Mouse (Mus musculus): ENCODE measurements around the gene Fto. TPM values are rescaled to one million over a fixed set of nuclear protein-coding genes. Genes with fewer than 3 reads are reported as not detected.

Fto gene
- total RNA-seq, 2 experiments from 2014 or later = 95.4 to 98.1 TPM

DNA sequence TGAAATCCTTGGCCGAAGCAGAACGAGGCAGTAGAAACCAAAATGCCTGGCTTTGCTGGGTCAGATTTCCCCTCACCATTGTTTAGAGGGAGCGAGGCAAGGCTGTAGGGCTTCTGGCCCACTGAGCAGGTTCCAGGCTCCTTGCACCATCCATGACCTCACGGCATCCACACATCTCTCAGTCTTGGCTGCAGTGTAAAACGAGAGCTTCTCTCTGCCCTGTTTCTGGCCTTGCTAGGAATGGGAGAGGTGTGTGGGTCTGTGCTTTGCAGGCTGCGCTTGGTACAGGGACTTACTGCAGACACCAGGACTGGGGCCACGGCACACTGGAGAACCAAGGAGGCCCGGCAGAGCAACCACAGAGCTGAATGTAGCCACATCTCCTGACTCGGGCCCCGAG, 132.2 kb downstream of the Fto start:
- DNase-seq (ENCODE audit: low spot score in 2 of 2) = no peak

DNA sequence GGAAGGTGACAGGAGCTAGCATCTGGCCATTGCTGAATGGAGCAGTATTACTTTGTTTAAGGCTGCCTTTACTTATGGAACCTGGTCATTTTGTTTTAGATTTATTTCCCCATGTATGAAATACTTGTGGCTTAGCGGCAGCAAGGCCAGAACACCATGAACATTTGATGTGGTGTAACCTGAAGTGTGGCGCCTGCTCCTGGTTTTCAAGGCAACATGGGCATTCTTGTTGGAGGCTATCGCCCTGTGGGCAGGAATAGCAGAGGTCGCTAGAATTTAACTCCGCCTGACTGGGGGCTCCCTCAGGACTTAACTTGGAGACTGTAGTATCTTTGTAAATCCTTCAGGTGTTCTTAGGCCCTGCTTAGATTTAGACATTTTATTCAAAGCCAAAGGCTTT, 132.7 kb downstream of the Fto start:
- no peak for DNase-seq (ENCODE audit: low spot score in 2 of 2)

DNA sequence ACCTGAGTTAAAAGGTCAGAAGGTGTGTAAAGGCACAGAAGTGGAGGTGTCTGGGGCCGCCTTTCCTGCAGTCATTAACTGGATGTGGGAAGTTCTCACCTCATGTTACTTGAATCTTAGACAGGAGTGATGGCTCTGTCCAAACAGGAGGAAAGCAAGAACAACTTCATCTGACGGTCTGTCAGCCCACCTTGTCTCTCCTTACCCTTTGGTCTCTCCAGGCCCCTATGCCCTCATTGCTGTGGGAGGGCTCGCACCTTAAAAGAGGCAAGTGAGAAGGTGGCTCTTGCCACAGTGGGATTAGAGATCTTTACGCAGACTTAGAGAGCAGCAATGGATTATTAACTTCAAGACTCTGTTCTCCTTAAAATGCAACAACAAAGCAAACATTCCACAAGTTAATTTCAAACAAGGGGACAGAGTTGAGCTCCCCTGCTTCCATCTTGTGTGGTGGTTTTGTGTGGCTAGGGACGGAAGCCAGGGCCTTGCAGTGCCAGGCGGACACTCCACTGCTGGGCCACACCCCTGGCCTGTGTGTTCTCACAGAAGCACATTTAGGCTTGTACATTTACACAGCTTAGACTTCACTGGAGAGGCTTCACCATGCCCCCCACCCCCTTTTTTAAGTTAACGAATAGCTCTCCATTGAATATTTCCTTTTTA, 135.5 kb downstream of the Fto start:
- no peak for DNase-seq (ENCODE audit: low spot score in 2 of 2)

DNA sequence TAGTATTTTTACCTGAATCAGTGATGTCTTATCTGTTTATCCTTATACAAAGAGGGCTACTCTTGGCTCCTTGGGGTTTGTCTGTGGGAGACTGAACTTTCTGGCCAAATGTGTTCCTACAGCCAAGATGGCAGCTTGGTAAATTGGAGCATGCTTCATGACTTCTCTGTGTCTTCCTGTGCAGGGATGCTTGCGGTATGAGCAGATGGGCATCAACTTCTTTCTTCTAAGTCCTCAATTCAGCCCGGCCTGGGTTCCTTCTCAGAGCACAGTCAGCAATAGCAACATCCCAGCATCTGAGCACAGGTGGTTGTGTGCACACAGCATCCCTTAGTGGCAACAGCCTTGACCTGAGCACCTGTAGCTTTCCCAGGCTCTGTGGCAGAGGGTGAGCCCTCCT, 141.6 kb downstream of the Fto start:
- no peak for DNase-seq (ENCODE audit: low spot score in 2 of 2)

DNA sequence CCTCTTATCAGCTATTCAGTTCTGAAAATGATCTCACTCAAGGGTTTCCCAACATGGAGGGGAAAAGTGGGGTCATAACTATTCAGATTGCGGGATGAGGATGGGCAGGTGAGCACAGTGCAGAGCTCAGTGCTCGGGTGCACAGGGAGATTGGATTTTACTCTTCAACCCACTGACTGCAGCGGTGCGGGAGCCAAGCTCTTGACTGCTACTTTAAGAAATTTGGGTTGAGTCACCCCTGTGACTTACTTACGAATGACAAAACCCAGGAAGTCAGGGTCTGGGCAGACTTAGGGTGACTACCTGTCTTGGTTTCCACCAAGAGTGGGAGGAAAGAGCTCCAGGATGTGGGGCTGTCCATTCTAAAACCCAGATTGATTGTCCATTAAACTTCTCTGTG, 142.3 kb downstream of the Fto start:
- DNase-seq (ENCODE audit: low spot score in 2 of 2) = no peak

DNA sequence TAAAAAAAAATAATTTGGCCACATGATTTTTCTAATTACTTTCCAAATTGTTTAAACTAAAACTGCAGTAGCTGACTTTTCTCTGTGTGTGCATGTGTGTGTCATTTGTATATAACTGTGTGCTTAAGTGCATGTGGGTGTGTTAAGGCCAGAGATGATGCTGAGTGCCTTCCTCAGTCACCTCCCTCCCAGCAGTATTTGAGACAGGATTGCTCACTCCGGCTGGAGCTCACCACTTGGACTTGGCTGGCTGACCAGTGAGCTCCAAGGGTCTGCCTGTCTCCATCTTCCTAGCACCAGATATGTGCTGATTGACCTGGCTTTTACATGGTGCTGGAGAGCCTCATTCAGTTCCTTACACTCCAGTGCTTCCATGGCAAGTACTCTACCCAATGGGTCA, 144.7 kb downstream of the Fto start:
- no peak for DNase-seq (ENCODE audit: low spot score in 2 of 2)

DNA sequence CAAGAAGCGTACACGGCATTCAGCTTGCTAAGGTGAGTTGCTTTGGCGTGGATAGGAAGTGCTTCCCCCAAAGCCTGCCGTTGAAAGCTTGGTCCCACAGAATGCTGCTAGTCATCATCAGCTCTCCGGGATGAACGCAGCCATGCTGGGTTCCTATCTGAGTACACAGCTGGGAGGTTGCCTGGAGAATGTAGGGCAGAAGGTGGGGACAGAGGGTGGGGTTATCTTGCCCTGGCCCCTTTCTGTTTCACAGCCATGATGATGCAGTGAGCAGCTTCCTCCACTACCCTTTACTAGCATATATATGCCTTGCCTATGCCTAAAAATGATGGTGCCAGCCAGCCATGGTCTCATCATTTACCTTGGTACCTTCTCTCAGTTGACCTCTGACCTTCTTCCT, 147.6 kb downstream of the Fto start:
- no peak for DNase-seq (ENCODE audit: low spot score in 2 of 2)

DNA sequence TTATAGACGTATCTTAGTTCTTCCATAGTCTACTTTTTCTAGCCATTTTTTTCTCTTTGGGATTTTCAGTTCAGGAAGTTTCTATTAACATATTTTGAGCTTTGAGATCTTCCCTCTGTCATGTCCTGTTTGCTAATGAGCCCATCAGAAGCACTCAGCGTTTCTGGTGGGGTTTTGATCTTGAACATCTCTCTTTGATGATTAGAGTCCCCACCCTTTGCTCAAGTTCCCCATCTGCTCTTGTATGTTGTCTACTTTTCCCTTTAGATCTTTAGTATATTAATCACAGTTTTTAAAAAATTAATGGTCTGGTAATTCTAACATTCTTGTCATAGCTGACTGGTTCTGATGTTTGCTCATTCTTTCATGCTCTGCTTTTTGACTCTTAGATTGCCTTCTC, 150.4 kb downstream of the Fto start:
- no peak for DNase-seq (ENCODE audit: low spot score in 2 of 2)

DNA sequence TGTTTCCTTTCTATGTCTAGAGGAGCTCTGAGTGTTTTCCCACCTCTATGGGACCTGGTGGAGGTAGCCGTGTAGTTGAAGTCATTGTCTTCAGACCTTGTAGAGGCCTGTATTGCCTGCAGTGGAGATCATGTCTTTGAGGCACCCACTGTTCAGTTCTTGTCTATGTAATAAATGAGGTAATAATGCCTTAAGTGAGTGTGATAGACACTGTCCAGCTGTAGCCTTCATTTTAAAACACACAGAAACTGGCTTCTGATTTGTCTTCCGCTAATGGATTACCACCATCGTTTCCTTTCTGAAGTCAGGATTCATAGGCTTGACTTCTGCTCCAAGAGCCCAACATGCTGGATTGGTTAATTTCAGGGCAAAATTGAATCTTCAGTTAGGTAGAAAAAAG, 154.1 kb downstream of the Fto start:
- no peak for DNase-seq (ENCODE audit: low spot score in 2 of 2)

DNA sequence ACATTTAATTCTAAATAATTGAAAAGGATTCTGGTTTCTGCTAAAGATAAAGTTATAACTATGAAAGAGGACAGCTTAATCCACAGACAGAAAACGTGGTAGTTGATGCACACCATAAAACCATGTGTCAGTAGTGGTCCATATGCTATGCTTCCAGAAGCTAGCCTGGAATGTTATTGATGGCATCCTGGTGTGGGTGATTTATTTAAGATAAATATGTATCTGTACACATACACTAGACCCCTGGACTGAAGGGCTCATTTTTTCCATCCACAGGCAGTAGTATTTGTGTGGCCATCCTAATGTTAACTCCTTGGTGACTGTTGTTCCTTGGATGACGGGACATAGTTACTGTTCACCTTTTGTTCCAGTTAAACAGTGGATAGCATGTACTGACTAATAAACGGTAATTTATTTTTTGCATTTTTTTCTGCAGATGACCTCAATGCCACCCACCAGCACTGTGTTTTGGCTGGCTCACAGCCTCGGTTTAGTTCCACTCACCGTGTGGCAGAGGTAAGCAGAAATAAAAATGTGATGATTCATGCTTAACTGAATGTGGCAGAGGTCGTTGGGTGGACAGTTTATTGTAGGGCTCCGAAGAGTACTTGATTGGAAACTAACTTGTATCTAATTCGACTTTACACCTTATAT, 154.7 kb downstream of the Fto start:
- no peak for DNase-seq (ENCODE audit: low spot score in 2 of 2)

DNA sequence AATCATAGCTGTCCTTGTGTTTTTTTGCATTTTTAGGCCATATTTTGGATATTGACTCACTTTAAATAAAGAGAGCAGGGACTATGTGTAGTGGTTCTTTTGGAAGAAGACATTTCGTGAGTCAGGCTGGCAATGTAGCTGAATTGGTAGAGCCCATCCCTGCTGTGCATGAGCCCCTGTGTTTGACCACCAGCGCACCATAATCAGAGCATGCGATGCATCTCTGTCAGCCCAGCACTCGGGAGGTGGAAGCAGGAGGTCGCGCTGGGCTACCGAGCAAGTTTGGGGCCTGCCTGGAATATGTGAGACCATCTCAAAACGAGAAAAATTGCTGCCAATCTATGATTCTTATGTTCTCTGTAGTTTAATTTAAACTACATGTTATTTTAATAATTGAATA, 156.1 kb downstream of the Fto start:
- no peak for DNase-seq (ENCODE audit: low spot score in 2 of 2)

DNA sequence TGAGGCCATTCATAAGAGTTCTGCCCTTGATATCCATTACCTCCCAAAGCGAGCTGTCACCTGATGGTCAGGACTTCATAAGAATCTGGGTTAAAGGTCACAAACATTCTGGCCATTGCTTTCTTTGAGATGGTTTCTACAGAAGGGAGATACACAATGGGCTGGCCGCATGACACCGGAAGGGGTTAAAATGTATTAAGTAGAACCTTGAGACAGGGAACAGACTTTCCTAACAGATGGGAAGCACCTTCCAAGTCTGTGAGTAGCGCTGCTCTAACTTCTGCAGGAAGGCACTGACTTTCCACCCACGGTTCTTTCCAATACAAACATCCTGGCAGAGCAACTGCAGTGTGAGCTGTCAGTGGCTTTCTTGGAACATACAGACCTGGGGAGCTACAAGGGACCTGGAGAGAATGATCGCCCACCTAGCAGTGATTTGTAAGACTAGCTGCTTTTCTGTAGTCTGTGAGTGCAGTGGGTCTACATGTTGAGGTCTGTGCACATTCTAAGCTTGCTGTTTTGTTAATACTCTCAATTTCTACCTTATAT, 161.5 kb downstream of the Fto start:
- DNase-seq (ENCODE audit: low spot score in 2 of 2) = no peak

DNA sequence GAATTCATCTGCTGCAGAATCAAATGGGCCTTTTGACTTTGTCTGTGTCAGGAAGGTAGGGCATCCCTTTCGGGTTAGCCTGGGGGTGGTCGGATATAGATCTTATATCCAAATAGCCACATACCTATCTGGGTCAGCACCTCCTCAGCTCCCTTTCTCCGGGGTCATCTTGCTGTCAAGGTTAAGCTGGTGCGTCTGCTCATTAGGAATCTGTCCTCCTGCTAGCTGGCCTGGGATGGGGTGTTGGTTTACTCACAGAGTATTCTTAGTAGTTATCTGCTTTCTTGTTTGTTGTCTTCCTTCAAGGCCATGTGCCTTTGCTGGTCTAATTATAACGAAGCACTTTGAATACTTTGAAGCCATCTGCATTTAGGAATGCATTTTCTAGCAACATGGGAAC, 163.7 kb downstream of the Fto start:
- DNase-seq (ENCODE audit: low spot score in 2 of 2) = no peak

DNA sequence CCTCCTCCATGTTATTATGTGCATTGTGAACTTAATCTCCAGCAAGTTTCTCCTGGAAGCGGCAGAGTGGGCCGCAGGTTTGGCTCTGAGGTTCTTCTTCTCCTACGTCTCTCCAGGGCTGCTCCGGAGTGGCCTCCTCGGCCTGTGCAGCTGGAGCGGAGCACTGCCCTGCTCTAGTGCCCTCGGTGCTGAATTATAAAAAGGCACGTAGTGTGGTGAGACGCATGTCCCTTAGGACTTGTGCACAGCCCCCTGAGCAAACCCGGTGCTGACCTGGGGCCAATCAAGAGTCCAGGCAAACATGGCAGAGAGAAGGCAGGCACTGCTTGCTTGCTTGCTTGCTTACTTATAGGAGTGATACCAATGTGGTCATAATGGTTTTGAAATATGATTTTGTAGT, 164.1 kb downstream of the Fto start:
- DNase-seq (ENCODE audit: low spot score in 2 of 2) = no peak

DNA sequence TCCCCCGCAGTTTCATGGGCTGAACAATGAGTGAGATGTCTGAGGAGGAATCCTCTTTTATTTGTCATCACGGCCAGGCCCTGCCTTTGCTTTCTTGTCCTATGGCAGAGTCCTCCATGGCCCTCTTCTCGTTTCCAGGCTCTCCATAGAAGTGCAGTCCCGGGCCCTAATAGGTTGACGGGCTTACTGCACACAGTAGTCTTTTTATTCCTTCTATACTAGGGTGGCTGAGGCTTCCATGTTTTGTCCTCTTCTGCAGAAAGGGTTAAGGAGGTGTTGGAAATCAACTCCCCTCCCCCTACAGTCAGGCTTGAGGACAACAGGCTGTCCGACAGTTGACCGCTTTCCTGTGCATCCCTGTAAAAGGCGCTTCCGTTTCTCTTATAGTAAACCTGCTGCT, 169.2 kb downstream of the Fto start:
- DNase-seq (ENCODE audit: low spot score in 2 of 2) = no peak

DNA sequence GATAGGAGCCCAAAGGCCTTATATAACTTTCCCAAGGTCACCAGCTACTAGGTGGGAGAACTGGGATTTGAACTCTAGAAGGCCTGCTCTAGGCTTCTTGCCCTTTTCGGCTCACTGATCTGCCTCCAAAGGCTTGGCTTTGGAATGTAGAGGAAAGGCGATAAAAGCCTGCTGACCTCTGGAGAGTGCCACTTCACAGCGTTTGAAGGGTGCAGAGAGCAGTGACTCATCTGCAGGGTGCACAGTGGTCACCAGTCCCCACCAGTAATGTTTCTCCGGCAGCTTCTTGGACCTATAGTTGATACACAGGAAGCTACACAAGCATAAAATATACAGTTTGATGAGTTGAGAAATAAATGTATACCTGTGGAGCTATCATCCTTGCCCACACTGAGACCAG, 173.1 kb downstream of the Fto start:
- DNase-seq (ENCODE audit: low spot score in 2 of 2) = no peak

DNA sequence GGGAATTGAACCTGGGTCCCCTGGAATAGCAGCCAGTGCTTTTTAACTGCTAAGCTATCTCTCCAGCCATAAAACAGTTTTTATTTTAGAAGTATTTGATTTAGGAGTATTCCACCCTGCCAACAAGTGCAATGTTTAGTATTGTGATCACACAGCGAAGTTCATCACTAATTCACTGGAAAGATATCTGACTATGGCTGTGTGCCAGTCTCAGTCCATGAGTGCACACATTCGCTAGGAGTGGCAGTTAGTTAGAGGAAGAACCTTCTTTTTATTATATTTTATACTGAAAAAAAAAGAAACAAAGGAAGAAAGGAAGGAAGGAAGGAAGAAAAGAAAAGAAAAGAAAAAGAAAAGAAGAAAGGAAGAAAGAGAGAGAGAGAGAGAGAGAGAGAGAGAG, 174.1 kb downstream of the Fto start:
- no peak for DNase-seq (ENCODE audit: low spot score in 2 of 2)

DNA sequence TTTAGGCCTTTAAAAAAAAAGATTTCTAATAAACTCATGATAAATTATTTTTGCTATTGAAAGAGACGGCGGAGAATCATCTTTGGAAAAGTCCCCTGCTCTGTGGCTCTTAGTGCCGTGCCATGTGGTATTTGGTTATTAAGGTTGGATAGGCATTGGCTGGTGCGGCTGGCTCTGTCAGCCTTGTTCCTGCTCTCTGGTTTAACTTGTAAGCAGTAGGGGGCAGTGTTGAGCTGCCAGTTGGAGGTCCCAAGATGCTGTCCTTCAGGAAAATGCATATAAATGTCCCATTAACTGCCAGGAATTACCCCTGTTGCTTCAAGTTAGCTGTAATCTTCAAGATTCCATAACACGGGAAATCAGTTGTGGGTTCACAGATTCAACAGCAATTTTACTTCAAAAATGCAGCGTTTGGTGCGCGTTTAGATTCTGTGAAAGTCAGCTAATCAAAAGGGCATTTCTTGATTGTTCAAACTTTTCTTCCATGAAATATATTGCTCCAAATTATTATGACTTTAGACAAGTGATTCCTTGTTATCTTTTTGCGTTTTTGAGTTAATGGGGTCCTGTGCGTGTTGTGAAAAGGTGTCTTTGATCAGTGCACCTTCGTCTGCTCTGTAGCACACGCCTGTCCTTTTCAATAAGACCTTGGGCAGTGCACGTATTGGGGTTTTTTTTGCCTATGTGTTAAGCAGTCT, 174.9 kb downstream of the Fto start:
- peak in 1 of 2 experiments; percentile 55 for DNase-seq (ENCODE audit: low spot score in 2 of 2)

DNA sequence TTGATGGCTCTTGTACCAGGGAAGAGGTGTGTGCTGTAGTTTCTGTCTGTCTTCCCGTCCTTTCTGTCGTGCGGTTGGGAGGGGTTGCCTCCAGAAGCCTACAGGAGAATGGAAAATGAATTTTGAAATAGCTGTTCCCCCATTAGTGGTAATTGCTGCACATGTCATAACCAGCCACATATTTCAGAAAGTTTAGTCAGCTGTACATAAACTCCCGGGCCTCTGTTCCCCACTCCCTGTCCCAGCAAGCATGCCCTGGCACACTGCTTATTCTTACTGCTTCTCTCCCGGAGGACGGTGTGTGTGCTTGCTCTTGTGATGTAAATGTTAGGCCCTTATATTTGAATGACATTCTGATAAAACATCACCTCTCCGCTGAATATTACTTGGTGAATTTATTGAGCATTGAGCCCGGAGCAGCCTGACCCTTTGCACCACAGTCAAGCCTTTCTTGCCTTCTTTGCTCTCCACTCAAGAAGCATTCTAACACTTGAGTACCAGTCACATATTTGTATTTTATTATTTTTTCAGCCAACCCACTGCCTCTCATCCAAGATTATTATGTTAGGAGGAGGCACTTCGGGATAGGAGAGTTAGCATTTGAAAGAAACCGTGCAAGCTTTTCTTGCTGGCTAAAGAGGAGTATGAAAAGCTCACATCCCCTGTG, 175.6 kb downstream of the Fto start:
- no peak for DNase-seq (ENCODE audit: low spot score in 2 of 2)

DNA sequence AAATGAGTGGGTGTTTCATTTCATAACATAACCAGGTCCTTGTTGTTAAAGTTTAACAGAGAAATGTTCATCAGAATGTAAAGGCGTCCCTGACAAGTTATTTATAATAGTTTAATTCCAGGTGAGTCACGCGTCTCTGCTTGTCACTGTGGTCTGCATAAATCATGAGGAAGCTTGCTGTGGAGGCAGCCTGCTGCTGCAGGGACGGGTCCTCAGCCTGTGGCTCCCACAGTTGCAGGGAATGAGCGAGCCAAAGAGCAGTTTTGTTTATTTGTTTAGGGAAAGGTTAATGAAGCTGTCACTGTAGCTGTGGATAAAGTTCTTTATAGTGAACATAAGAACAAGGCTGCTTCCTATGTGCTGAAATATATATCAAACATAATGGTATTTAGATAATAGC, 176.7 kb downstream of the Fto start:
- DNase-seq (ENCODE audit: low spot score in 2 of 2) = no peak

DNA sequence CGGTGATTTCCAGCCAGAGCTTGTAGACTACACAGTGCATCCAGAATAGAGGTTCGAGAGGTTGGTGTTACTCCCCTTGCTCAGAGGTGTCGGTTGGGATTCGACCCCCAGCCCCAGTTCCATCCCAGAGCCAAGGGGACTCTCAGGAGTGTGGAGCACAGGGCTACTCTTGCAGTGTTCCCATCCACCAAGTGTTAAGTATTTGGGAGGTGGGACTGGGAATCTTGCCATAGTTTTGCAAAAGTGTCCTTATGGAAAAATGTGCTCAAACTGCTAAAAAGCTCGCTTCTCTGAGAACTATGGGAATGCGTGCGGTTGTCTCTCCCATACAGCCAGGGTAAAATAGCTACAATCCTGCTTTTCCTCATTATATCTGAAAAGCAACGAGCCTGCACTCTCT, 180.0 kb downstream of the Fto start:
- DNase-seq (ENCODE audit: low spot score in 2 of 2) = no peak
